Mouse (Mus musculus): ENCODE measurements around the gene A930033H14Rik. TPM values are rescaled to one million over a fixed set of nuclear protein-coding genes. Genes with fewer than 3 reads are reported as not detected.

The A930033H14Rik gene
- 1 to 10 TPM in 1 of 2 experiments, under 1 TPM in 1; 0.92 to 1.8 TPM for total RNA-seq (2021)

DNA sequence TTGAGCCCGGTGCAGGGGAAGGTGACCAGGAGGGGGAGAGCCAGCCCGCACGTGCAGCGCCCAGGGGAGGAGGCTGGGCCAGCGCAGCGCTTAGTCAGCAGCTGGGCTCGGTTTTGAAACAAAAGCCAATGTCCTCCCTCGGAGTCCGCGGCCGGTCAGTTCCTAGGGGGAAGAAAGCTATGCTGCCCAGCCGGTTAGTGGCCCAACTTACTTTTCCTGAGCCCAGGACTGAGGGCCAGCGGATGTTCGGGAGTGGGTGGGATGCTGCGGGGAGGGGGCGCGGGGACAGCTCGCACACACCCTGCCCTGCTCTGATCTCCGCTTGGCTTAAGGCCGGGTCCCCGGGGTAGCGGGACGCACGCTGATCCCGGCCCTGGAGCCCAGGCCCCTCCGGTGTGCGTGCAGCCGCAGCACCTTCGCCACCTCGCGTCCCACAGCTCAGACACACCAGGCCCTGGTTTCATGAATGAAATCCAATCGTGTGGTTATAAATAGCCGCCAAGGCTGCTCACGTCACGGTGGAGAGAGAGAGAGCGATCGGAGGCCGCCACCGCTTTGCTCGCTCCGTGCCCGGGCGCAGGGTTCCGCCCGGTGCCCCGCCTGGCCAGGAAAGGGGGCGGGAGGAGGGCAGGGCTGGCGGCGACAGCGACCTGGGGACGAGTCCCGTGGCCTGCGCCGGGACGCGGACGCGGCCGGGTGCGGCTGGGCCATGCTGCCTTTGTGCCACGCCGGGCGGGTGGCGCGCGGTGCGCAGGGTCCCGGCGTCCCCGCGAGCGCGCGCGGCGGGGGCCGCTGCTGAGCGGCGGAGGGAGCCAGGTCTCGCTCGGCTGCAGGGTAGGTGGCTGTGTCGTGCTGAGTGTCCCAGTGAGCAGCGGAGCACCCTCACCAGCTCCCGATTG, at the start of gene A930033H14Rik:
TSS of gene A930033H14Rik (minus strand) at position 557 of the 899 bp plus-strand sequence.
- DNase-seq (ENCODE audit: low spot score), result peak; percentile 79
- intact Hi-C loops (cut with DNase I), result loop anchor here (5.0 kb wide), 1 partner anchor 40 kb away; no protein-coding TSS in a partner anchor

DNA sequence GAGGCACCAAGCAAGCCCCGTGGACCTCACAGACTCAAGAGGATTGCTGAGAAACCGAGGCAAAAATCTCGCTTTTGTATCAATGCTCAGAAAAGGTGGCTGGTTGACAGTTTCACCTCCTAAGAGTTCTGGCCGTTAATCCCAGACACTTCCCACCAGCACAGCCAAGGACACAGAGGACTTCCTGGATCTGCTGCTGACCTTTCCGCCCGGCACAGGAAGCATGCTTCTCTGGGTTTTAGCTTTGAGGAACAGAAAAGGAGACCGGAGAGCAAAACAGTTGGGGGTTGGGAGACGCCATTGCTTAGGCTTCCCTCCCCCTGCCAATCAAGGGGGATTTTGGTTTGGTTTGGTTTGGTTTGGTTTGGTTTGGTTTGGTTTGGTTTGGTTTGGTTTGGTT, 47.0 kb upstream of the A930033H14Rik start:
- DNase-seq (ENCODE audit: low spot score), result no peak
- intact Hi-C loops (cut with DNase I), result no loop called here

DNA sequence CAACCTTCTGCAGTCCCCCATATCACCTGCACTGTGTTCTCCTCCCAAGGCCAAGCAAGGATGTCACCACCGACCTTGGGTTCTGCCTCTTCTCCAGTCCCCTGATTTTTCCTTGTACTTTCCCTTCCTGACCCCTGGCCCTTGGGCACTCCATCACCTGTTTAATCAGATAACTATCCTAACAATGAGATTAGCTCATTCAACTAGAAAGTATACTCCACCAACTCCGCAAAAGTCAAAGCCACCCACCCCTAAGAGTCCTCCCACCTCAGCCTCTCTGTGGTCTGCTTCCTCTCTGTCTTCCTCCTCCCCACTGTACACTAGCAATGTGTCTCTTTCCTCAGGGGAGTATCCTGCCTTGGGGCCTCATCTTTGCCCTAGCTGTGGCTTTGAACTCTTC, 46.3 kb upstream of the A930033H14Rik start:
- intact Hi-C loops (cut with DNase I), result no loop called here
- no peak for DNase-seq (ENCODE audit: low spot score)

DNA sequence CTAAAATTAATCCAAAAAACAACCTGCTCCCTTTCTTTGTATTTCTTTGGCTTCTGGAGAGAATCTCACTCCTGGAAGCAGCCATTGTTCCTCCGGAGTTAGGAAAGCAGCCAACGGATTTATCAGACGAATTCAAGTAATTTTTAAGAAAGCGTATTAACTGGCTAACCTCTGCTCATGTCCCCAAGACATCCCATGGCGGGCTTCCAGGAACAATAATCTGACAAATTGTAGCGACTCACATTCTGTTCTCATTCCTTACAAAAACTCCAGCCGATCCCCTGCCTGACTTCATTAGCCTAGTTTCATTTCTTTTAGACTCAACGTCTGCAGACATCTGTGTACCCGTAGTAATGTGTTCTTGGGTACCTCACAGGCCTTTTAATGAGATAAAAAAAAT, 45.7 kb upstream of the A930033H14Rik start:
- DNase-seq (ENCODE audit: low spot score), result peak; percentile 50
- intact Hi-C loops (cut with DNase I), result no loop called here

DNA sequence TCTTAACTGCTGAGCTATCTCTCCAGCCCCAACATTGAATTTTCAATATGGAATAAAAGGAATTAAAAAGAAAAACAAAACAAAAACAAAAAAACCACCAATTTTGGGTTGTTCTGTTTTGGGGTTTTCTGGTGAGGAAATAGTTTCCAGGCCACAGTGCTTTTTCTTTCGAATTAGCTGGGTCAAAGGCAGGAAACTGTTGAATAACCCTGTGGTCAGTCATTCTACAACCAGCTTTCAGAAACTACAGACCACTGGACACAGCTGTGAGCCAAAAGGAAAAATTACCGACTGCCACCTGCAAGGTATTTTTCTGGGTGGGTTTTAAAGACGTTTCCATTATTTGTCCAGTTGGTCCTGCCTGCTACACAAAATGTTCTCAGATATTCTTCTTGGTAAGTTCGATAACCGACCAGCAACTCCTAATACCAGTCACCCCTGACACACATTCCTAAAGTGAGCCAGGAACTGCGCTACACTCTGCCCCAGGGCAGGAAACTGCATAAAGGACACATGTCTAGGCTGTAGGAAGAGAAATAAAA, 44.8 kb upstream of the A930033H14Rik start:
- DNase-seq (ENCODE audit: low spot score), result no peak
- intact Hi-C loops (cut with DNase I), result no loop called here

DNA sequence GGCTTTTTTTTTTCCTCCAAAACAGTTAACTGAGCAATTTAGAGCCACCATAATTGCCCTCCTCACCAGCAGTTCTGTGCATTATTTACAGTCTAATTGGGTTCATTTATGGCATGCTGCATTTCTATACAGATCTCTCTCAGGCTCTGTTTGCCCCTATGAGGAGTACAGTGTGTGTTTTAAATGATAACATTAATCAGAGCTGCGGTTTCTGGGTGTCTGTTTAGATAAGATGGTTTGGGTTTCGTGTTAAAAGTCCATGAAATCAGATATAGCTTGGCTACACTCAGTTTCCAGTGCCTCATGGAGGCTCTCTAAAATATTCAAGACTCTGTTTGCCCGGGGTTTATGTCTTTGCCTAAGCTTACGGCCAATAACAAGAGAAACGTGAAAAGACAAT, 42.7 kb upstream of the A930033H14Rik start:
- DNase-seq (ENCODE audit: low spot score), result no peak
- intact Hi-C loops (cut with DNase I), result no loop called here

DNA sequence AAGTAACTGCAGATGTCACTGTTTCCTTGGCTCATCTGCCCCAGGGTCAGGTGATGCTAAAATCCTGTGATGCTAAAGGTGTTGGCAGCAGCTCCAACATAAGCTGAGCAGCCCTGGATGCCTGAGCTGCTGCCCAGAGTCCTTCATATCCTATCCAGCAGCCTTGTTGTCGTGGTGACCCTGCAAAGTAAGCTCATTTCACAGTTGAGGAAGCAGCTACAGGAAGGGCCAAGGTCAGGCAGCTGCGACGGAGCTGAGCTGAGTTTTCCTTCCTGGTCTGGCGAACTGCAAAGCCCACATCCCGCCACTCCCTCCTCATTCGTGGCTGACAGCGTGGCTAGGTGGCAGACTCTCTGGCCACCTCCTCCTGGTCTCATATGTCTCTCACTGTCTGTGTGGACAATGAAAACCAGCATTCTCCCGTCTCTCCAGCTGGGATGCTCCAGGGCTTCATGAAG, 41.5 kb upstream of the A930033H14Rik start:
- intact Hi-C loops (cut with DNase I), result loop anchor here (5.0 kb wide), 1 partner anchor 42 kb away; the partner anchor contains the start of gene A930033H14Rik

DNA sequence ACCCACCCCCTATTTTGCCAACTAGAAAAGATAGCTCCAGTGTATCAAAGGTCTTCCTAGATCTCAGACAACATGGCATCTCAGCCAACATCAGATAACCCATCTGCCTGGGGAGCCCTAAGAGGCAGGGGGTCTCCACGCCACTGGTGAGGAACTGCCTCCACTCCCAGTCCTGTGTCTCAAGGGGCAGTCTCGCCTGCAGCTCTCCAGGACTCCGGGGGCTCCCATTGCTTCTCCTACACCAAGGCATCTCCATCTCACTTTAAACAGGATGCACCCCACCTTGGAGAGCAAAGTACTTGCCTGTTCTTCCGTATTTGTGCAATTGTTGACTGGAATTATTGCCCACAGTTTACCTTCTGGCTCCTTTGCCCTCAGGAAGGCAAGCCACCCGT, 40.8 kb upstream of the A930033H14Rik start:
- DNase-seq (ENCODE audit: low spot score), result no peak
- intact Hi-C loops (cut with DNase I), result loop anchor here (5.0 kb wide), 1 partner anchor 41 kb away; the partner anchor contains the start of gene A930033H14Rik

More for the DNA sequence above, 41.5 kb upstream of the A930033H14Rik start:
- DNase-seq (ENCODE audit: low spot score), result peak; percentile 65

DNA sequence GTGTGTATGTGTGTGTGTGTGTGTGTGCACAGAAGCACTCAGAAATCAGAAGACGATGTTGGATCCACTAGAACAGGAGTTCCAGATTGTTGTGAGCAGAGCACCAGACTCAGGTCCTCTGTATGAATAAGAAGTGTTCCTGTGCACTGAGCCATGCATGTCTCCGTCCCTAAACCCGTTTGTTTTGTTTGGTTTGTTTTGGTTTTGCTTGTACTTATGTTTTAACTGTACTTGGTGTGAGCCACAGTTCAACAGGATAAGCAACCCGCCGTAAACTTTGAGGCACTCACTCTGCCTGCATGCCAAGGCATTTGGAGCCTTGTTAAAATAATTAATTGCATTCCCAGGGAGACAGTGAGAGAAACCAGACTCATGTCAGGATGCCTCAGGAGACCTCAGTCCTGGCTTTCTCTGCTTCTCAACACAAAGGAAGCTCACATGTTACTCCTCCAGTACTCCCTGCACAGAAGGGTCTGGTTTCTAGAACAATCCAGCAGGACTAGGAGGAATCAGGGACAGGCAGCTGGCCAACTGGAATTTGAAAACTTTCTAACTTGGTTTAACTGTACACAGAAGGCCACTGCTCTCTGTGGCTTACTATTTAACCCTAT, 40.3 kb upstream of the A930033H14Rik start:
- DNase-seq (ENCODE audit: low spot score), result no peak
- intact Hi-C loops (cut with DNase I), result loop anchor here (5.0 kb wide), 1 partner anchor 41 kb away; the partner anchor contains the start of gene A930033H14Rik

DNA sequence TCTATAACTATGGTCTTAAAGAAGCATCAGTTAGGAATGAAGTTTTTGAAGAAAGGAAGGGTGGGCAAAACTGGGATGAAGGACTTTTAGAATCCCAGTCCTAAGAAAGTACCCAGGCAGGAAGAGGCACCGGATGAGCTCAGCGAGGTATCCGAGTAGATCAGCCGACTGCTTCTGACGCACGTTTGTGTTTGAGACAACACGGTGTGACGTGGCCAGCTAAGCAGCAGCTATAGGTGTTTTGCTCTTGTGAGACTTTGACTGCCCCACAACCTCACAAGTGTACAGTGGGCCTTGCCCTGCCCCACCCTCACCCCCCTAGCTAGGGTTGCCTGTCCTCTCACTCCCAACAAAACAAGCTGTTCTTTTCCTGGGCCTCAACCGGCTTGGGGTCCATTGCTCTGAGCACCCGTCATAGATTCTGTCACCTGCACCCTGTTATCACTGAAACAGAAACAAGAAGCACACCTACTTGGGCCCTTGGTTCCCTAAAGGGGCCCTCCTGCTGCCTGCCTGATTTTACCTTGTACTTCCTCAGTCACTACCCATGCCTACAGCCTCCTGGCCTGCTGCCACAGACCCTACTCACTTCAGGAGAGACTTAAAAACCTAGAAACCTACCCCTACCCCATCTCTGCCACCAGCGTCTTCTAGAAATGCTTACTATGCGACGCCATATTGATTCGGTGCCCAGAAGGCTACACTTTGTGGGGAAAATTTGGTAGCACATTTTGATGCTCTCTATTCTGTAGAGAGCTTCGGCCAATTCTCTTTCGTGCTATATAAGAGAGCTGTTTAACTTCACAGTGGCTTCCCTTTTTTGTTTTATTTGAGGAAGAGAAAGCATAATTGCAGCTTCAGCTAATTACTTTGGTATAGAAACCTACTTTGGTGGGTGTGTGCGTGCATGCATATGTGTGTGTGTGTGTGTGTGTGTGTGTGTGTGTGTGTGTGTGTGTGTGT, 39.5 kb upstream of the A930033H14Rik start:
- DNase-seq (ENCODE audit: low spot score), result no peak
- intact Hi-C loops (cut with DNase I), result loop anchor here (5.0 kb wide), 1 partner anchor 40 kb away; the partner anchor contains the start of gene A930033H14Rik

DNA sequence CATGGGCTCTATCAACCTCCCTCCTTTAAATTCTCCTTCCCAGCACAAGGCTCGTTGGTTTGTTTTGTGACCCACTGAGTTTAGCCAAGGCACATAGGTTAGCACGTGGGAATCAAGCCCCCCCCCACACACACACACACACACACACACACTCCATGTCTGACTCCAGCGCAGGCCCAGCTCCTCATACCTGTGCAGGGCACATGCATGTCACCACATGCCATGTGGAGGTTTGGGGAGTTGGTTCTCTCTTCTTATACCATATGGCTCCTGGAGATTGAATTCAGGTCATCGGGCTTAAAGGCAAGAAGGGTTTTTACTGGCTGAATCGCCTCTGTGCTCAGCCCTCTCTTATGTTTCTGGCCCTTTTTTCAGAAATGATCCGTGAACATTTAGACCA, 38.4 kb upstream of the A930033H14Rik start:
- no peak for DNase-seq (ENCODE audit: low spot score)
- intact Hi-C loops (cut with DNase I), result loop anchor here (5.0 kb wide), 1 partner anchor 39 kb away; the partner anchor contains the start of gene A930033H14Rik

DNA sequence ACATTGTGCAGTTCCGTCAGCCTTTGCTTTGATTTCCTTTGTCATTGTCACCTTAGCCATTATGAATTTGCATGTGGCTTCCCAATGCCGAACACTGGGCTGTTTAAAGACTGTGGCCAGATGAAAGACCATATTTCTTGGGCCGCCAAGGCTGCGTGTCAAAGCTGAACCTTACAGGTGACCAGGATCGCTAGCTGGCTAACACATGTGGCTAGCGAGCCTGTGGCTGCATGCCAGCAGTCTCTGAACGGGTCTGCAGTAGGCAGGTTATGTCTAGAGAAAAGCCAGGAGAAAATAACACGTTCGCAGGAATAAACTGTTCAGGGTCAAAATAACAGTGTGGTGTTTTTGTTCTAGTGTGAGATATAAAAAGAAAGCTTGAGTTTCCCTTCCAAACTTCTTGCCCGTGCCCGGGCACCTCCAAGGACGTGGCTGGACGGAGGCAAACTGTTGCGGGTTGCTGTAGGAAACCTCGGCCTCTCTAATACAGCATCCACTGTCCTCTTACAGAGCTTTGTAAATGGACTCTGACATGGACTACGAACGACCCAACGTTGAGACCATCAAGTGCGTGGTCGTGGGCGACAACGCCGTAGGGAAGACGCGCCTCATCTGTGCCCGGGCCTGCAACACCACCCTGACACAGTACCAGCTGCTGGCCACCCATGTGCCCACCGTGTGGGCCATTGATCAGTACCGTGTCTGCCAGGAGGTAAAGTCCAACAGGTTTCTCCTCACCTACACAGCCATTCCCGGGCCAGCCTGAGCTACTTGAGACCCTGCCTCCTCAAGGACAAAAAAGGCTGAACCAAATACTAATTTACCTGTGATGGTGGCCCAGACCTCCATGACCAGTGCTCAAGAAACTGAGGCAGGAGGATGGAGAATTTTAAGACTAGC, 35.6 kb upstream of the A930033H14Rik start:
- intact Hi-C loops (cut with DNase I), result no loop called here
- DNase-seq (ENCODE audit: low spot score), result no peak

DNA sequence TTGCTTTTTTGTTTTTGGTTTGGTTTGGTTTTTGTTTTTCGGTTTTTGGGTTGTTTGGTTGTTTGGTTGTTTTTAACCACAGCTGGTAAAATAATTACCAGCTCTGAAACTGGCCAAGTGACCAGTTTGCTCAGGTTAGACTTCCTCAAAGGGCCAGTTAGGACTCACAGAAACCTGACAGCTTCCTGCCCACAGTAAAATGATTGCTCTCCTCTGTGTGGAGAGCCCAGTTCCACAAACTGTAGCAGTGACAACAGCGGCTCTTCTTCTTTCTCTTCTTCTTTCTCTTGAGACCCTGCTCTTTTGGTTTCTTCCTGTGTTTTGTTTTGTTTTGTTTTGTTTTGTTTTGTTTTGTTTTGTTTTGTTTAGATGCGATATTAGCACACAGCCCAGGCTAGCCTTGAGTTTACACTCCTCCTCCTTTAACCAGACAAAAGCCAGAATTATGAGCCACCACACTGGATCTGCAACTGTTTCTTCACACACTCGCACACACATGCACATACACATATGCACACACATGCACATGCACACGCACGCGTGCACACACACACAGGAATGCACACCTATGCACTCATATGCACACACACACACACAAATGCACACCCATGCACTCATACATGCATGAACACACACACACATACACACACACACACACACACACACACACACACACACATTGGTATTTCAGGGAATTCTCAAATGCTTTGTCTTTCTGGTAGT, 34.6 kb upstream of the A930033H14Rik start:
- intact Hi-C loops (cut with DNase I), result no loop called here
- no peak for DNase-seq (ENCODE audit: low spot score)

DNA sequence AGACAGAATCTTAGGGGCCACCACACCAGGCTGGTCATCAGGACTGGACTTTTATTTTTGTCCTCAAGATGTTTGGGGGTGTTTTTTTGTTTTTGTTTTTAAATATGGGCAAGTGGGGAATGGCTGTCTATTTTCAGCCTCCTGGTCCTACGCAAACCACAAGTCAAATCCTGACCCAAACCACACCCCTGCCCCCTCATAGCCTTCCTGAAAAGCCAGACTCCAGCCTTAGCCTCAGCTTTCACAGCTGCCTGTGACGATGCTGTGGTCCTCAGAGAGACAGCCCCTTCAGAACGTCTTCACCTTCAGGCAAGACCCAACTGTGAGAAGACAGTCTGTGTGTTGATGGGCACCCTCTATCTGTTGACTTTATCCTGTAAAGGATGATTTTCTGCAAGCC, 33.9 kb upstream of the A930033H14Rik start:
- no peak for DNase-seq (ENCODE audit: low spot score)
- intact Hi-C loops (cut with DNase I), result no loop called here

DNA sequence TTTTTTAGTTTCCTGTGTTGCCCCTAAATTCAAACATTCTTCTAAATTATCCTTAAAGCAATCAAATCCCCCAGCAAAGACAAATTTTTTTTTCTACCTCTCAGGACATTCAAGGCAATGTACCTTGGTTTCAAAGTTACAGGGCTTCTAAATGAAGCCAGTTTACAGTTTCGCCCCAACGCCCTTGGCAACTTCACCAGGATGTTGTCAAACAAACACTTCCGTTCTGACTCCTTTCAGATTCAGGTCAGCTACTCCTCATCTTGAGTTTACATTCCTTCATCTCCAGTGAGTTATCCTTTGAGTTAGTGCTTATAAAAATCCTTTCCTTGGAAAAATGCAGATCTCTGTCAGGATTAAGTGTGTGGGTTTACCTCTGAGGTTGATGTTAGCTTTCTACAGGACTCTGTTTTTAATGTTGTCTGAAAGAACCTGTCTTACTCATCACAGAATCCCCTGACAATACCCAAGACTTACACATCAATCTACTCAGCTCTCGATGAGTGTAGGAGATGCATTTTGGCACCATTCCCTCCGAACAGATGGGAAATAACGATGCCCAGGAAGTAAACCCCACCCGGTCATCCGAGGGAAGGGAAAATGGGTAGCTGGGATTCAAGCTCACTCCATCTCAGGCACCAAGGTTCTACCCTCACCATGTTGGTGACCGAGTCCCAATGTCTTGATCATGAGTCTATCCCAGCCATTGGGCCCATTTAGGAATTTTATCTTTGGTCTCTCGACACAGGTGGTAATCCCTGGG, 33.2 kb upstream of the A930033H14Rik start:
- no peak for DNase-seq (ENCODE audit: low spot score)
- intact Hi-C loops (cut with DNase I), result no loop called here

DNA sequence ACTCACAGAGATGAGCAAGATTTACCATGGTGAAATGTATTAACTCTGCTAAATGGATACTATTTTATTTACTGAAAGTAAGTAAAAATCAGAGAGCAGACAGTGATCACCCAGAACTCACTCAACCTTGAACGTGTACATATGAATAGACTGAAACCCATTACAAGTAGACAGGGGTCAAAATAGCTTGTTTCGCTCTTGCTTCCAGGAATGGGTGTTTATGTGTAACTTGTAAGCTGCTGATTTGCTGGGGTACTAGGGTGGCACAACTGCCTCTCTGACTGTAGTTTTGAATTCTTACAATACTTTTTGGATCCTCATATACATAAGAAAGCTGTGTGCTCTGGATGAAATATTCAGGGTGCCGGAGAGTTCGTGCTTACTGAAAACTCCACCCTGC, 32.3 kb upstream of the A930033H14Rik start:
- intact Hi-C loops (cut with DNase I), result no loop called here
- DNase-seq (ENCODE audit: low spot score), result no peak

DNA sequence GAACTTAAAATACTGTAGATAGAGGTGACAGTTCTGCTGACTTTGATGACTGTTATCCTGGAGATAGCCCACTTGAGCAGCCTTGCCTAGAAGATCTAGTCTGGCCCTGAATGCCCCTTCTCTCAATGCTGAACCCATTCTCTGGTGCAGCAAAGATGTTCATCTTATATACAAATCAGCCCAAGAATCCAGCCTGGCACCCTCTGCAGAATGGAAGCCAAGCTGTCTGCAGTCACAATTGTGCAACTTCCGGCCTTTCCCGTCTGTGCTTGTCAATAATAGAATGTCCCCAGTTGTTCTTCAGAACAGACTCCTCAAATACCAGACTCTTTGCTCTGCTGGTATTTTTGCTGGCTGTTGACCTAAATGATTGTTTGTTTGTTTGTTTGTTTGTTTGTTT, 27.6 kb upstream of the A930033H14Rik start:
- DNase-seq (ENCODE audit: low spot score), result peak; percentile 39
- intact Hi-C loops (cut with DNase I), result no loop called here
